Mouse (Mus musculus) lung, postnatal 0 days (tissue): ENCODE data around the gene Mrps18b.

Experiments used
- CTCF ChIP-seq: IDR thresholded peaks from 2 replicates; pipeline ENCODE4 v1.5.1; 2016; ENCODE audit warnings: antibody characterized with exemption, mild to moderate bottlenecking
- EP300 ChIP-seq: IDR thresholded peaks from 2 replicates; pipeline ENCODE4 v1.6.1; 2016; ENCODE audit warnings: antibody characterized with exemption, mild to moderate bottlenecking, control low read depth

- TF ChIP-seq CTCF (no peak), EP300 (no peak)
Measured at GRCm38 (mm10) chr17:35874721-35875120, 41.5 kb downstream of the Mrps18b start.
